Mouse (Mus musculus) brain, adult 2 months (tissue): ENCODE results near the gene Tmem128.

ENCODE experiments used
- DNase-seq: peaks from one replicate; pipeline ENCODE4 v3.0.0; 2011; ENCODE audit warnings: low read depth, low spot score

Gene Tmem128

DNA sequence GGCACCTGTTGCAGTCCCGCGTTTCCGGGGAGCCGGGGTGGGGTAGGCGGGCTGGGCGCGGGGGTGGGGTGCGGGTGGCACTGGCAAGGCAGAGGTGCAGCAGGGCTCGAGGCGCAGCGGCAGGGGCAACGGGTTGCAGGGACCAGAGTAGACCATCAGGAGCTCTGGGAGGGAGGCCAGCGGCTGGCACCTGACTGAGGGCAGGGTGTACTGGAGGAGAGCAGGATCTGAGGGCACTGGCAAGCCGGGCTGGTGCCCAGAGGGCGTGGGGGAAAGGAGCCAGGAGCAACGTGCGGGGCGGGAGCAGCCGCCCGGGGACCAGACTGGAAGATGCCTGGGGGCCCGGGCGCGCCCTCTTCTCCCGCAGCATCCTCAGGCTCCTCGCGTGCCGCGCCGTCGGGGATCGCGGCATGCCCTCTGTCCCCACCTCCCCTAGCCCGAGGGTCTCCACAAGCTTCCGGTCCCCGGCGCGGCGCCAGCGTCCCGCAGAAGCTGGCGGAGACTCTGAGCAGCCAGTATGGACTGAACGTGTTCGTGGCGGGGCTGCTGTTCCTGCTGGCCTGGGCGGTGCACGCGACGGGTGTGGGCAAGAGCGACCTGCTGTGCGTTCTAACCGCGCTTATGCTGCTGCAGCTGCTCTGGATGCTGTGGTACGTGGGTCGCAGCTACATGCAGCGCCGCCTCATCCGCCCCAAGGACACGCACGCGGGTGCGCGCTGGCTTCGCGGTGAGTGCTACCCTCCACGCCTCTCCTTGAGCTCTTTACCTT is 17.3 kb downstream of the Tmem128 start:
- peak; percentile 11 for DNase-seq

DNA sequence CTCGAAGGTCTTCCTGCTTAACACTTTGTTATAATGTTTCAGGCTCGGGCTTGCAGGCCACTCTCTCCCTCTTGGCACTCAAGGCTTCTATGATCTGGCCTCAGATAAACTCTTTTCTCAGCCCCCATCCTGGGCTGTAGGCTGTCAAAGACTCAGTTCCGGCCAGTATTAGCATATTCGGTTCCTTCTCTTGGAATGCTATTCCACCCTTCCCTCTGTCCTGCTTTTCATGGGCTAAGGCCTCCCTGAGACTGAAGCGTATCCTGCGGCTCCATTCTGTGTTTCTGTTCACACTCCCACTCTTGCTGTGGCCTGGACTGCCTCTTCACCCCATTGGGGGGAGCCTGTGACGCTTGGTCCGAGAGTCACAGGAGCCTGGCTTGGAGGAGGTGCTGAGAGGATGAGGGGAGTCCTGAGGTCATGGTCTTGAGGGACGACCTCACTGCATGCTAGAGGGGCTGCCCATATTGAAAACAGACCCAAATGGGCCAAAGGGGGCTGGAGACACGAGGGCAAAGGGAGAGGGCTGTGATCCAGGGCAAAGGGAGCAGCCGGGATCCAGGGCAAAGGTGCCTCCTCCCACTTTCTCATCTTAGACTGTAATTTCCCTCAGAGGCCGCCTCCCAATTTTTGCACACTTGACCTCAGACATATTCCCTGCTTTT is 18.1 kb downstream of the Tmem128 start:
- no peak for DNase-seq

DNA sequence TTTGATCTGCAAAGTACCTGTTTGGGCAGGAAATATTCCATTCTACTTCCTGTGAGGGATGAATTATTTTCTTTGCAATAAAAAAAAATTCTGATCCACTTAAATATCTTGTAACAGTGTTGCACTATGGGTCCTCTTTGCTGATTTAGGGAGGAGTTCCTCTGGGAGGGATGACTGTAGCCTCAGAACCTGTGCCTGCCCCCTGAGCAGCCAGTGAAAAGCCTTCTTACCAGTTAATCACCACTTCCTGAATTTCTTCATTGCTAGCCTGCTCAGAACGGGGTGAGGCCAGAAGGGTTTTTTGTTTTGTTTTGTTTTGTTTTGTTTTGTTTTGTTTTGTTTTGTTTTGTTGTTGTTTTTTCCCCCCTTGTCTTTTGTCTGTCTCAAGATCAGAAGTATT is 20.1 kb downstream of the Tmem128 start:
- DNase-seq = no peak

DNA sequence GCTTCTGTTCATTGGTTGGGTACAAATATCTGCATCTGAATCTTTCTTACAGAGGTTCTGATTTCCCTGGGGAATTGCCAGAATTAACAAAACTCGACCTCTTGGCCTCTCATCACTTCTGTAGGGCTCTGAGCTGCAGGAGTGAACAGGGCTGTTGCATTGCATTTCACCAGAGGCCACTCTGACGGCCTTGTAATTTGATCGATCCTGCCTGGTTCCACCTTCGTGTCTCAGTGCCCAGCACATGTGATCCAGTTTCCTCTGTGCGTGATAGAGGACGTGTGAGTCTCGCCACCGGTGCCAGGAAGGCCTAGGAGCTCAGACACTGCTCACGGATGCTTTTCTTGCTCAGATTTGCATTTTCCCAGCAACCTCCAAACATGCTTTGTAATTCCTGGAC is 25.7 kb downstream of the Tmem128 start:
- DNase-seq = no peak

DNA sequence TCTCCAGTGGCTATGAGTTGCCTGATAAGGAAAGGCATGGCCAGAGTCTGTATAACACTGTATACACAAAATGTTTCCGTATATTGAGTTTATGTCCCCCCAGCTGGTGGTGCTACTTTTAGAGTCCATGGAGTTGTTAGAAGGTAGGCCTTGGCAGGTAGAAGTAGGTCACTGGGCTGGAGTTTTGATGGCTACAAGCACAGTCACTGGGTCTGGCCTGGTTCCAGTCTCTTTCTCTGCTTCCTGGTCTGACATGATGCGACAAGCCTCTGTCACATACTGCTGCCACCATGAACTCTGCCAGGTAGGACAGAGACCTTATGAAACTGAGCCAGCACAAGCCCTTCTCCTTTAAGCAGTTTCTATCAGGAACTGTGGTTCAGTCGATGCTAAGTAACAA is 28.5 kb downstream of the Tmem128 start:
- no peak for DNase-seq

DNA sequence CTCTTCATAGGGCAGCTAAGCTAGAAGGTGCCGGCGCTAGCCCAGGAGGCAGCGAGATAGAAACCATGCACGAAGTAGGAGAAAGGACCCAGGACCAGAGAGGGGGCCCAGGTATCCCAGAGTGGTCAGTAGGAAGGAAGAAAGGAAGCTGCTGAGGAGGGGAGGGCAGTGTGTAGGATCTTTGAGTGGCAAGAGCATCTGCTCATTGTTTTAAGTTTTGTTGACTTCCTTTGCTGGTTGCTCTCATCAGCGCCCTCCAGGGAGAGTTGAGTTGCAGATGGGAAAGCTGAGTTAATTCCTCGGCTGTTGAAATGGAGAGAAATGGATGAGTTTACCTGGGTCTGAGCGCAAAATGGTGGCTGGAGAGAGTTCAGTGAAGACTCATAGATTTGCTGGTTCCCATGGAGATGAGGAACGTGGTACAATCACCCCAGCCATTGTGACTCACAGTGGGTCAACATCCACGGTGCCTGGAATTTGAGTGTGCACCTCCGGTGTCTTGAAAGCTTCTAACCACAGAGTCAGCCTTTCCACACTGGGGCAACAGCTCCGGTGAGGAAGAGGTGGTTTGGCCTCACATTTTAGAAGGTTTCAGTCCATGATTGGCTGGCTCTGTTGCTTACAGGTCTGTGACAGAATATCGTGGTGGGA is 41.9 kb downstream of the Tmem128 start:
- no peak for DNase-seq

DNA sequence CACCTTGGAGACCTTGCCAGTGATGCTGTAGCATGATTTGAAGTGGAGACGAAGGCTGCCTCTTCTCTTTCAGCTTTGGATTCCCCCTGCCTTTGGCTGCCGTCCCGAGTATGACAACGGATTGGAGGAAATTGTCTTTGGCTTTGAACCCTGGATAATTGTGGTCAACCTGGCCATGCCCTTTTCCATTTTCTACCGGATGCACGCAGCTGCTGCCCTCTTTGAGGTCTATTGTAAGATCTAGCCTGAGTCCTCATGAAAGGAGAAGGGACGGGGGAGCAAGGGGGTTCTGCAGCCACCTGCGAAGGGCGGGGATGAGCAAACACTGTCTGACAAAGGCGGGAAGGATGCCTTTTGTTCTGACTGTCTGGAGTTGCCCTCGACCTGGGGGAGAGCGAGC is 42.7 kb downstream of the Tmem128 start:
- DNase-seq = no peak

DNA sequence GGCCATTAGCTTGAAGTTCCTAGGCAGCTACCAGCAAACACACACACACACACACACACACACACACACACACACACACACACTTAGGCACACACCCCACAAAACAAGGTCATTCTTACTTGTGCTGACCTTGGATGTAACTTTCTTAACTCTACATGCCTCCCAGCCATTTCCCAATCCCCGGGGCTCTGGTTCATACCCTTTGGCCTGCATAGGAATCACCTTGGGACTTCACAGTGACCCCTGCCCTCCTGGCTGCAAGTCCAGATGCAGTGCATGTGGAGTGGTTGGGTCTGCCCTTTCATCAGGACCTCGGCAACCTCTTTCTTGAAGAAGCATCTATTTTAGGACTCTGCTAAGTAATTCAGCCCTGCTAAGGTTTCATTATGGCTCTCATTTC is 45.3 kb downstream of the Tmem128 start:
- no peak for DNase-seq

DNA sequence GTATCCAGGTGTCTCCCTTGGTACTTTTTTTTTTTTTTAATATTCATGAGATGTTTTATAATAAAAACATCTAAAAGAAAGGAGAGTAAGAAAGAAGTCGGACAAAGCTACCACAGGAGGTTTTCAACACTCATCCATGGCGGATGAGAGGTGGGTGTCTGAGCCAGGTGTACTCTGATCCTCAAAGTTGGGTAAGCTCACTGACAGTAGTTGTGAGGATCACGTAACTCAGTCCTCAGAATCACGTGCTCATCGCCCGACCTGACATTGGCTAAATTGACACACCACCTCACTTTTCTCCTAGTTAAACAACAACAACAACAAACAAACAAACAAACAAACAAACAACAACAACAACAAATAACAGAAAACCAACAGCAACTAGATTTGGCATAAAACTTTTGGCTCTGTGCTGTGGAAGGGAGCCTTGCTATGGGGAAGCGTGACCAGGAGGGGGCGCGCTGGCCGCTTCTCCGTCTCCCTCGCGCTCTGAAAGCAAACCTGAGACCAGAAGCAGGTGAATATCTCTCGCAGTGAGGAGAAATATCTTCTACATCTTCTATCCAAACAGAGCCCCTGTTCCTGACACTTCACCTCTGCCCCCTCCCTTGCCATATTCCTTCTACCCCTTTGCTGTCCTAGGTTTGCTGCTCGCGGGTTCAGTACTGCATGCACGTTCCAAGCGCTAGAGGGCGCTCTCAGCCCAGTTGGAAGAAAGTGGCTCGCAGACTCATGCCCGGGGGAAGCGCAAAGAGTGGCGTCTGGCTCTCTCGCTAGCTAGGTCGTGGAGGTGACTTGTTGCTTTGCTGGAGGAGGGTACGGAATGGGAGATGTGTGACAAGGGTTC is 47.5 kb downstream of the Tmem128 start:
- peak; percentile 94 for DNase-seq

DNA sequence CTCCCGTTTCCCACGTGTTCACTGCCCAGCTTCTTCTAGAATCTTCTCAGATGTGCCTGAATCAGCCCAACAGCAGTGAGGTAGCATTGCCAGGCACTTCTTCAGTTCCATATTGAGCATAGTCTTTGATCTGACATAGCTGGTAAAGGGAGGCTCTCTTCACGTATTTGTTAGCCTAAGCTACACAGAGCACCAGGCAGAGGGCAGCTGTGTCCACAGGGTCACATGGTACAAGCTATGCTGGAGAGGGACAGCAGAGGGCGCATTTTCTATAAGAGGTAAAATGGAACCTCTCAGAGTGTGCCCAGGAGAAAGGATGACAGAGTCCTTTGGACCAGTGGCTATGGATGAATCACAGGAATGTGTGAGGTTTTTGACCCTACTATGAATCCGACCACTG is 48.9 kb downstream of the Tmem128 start:
- peak; percentile 74 for DNase-seq

DNA sequence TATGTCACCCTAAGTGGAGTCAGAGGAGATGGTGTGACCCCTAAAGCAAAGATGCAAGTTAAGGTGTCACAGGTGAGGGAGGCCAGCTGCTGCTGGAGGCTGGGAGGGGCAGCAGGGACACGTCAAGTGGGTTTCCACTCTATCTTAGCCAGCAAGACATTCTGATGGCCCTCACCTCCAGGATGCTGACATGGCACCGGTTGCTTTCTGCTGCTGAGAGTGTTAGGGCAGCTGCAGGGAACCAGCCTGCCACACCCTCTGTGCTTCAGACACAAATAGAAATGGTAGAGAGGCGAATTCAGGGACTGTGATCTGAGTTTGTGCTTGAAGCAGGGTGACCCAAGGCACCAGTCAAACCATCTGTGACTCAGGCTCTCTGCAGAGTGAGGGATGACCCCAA is 49.8 kb downstream of the Tmem128 start:
- no peak for DNase-seq
